Mouse (Mus musculus): ENCODE data around the gene Kcnk4. TPM values are rescaled to one million over a fixed set of nuclear protein-coding genes. Genes with fewer than 3 reads are reported as not detected.
"Not testable (repeated sequence)": the region's sequence is repeated elsewhere in the genome, so short reads cannot be mapped to it uniquely, and the experiment has no call there.

Kcnk4 gene
- polyA plus RNA-seq, 1 experiment, result not detected

DNA sequence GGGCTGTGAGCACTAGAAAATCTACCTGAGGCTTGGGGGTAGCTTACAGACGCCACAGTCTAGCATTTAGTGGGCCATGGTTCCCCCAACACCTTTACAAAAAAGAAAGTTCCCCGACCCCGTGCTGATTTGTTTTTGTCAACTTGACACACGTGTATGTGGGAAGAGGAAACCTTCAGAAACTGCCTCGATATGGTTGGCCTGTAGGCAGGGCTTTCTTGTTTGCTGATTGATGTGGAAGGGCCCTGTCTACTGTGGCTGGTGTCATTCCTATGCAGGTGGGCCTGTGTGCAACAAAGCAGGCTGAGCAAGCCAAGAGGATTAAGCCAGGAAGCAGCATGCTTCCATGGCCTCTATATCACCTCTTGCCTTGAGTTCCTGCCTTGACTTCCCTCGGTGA, 21.3 kb downstream of the Kcnk4 start:
- Histone ChIP-seq H3K27ac (ENCODE audit: insufficient read depth, low read depth, low read length) (no peak overlapping the region), H3K4me3 (ENCODE audit: low read depth, low read length) (no peak overlapping the region), H3K36me3 (ENCODE audit: control insufficient read depth, insufficient read depth, low read length) (peaks cover 50% of the 10 kb centered on the region), H3K27me3 (ENCODE audit: control insufficient read depth, insufficient read depth, low read length) (no peaks in the 10 kb centered on the region), H3K4me1 (ENCODE audit: control insufficient read depth, insufficient read depth, insufficient read length, low read length) (peaks cover 4% of the 10 kb centered on the region)
- TF ChIP-seq CTCF (IDR thresholded peaks at IDR 0.05; ENCODE audit: extremely low read depth, insufficient read length, insufficient replicate concordance, low read depth, low read length) (no peak), POLR2A (IDR thresholded peaks at IDR 0.05; ENCODE audit: low read depth, low read length) (no peak)
- WGBS, result 68% methylated on average over 6 of the region's 6 CpGs

DNA sequence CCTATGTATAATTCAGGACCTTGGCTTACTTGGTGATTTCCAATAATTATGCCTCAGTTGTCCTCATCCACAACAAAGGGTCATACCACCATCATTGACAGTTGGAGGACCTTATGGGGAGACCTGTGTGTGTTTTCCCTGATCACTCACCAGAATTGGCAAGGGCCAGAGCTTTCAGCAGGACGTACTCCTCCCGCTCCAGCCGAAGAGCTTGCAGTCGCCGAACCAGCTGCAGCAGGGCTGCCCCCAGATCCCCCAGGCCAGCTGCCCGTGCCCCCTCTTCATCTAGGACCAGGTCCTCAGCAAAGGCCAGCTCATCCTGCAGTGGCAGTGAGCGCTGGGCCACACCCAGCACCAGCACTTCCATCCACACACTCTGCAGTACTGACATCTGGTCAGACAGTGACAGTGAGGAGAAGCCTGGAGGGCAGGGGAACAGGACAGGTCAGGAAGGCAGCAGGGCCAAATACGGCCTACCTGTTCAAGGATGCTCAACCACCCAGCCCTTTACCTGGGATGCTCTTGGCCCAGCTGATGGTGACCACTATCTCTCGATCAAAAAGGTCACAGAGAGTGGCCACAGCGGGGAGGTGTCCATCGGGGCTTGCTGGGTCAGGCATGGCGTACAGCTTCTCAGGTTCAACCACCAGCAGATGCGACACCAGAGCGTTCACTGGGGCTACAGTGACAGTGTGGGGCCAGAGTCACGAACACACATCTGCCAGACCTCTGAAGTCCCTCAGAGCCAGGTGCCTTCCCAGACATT, 21.9 kb downstream of the Kcnk4 start:
- Histone ChIP-seq H3K27ac (ENCODE audit: insufficient read depth, low read depth, low read length) (no peak overlapping the region), H3K4me3 (ENCODE audit: low read depth, low read length) (no peak overlapping the region), H3K36me3 (ENCODE audit: control insufficient read depth, insufficient read depth, low read length) (peaks cover 47% of the 10 kb centered on the region), H3K4me1 (ENCODE audit: control insufficient read depth, insufficient read depth, insufficient read length, low read length) (peaks cover 4% of the 10 kb centered on the region), H3K27me3 (ENCODE audit: control insufficient read depth, insufficient read depth, low read length) (no peaks in the 10 kb centered on the region)
- 89% methylated on average over 15 of the region's 15 CpGs for WGBS
- TF ChIP-seq CTCF (IDR thresholded peaks at IDR 0.05; ENCODE audit: extremely low read depth, insufficient read length, insufficient replicate concordance, low read depth, low read length), result no peak
- TF ChIP-seq POLR2A (IDR thresholded peaks at IDR 0.05; ENCODE audit: low read depth, low read length), result no peak

DNA sequence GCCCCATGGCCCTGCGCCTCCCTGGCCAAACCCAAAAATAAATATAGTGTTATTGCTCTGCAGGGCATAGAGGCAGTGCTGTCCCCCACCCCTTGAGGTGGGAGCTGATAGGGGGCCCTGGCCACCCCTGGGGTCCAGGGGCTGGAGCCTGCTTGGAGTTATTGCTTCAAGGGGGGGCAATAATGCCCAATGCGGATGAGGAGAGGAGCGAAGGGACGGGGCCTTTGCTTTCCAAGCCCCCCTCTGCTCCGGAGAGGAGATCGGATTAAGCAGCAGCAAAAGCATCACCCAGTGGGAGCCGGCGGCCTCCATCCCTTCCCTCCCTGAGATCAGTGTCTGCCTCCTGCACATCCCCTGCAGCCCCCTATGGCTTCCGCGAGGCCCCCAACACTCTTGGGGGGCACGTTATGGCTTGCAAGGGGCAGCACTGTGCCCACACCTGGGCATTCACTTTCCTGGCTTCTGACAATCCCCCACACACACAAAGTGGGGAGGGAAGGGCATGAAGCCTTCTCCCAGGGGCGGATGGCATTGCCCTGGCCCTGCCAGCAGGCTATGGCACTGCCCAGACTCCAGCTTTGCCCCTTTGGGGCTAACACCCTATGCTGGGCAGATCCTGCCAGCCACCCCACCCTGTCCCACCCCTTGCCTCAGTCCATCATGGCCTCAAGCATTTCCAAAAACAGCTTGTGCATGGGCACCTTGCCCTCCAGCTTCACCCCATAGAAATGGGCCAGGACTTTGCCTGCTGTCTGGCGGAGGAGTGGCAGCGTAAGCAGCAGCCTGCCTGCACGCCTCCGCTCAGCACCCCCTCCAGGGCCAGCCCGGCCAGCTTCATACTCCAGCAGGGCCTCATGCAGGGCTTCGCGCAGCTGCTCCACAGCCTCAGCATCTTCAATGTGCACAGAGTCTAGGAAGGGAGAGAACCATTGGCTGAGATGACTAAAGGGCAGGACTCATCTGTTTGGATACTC, 22.9 kb downstream of the Kcnk4 start:
- Histone ChIP-seq H3K4me3 (ENCODE audit: low read depth, low read length) (no peak overlapping the region), H3K27ac (ENCODE audit: insufficient read depth, low read depth, low read length) (no peak overlapping the region), H3K36me3 (ENCODE audit: control insufficient read depth, insufficient read depth, low read length) (peaks cover 53% of the 10 kb centered on the region), H3K4me1 (ENCODE audit: control insufficient read depth, insufficient read depth, insufficient read length, low read length) (peaks cover 3% of the 10 kb centered on the region), H3K27me3 (ENCODE audit: control insufficient read depth, insufficient read depth, low read length) (no peaks in the 10 kb centered on the region)
- TF ChIP-seq CTCF (IDR thresholded peaks at IDR 0.05; ENCODE audit: extremely low read depth, insufficient read length, insufficient replicate concordance, low read depth, low read length) (no peak), POLR2A (IDR thresholded peaks at IDR 0.05; ENCODE audit: low read depth, low read length) (no peak)
- WGBS, result 82% methylated on average over 19 of the region's 19 CpGs

DNA sequence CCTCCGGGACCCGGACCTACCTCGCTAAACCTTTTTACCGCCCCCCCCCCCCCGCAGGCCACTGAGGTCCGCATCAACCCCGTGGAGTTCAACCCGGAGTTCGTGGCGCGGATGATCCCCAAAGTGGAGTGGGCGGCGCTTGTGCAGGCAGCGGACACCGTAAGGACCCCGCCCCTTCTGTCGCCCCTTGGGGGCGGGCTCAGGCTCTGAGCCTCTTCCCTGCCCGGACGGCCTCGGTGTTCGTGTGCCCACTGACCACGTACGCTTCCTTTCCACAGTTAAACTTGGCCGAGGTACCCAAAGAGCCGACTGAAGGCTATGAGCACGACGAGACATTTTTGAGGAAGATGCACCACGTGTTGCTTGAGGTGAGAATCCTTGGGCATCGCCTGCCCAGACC, 24.0 kb downstream of the Kcnk4 start:
- Histone ChIP-seq H3K27ac (ENCODE audit: insufficient read depth, low read depth, low read length) (peak overlapping the region; percentile 97), H3K36me3 (ENCODE audit: control insufficient read depth, insufficient read depth, low read length) (peaks cover 58% of the 10 kb centered on the region), H3K4me3 (ENCODE audit: low read depth, low read length) (peak overlapping the region; percentile 65)
- WGBS, result under 1% methylated on average over 30 of the region's 30 CpGs
- not testable (repeated sequence) for H3K27me3 ChIP-seq (ENCODE audit: control insufficient read depth, insufficient read depth, low read length); H3K4me1 ChIP-seq (ENCODE audit: control insufficient read depth, insufficient read depth, insufficient read length, low read length)

DNA sequence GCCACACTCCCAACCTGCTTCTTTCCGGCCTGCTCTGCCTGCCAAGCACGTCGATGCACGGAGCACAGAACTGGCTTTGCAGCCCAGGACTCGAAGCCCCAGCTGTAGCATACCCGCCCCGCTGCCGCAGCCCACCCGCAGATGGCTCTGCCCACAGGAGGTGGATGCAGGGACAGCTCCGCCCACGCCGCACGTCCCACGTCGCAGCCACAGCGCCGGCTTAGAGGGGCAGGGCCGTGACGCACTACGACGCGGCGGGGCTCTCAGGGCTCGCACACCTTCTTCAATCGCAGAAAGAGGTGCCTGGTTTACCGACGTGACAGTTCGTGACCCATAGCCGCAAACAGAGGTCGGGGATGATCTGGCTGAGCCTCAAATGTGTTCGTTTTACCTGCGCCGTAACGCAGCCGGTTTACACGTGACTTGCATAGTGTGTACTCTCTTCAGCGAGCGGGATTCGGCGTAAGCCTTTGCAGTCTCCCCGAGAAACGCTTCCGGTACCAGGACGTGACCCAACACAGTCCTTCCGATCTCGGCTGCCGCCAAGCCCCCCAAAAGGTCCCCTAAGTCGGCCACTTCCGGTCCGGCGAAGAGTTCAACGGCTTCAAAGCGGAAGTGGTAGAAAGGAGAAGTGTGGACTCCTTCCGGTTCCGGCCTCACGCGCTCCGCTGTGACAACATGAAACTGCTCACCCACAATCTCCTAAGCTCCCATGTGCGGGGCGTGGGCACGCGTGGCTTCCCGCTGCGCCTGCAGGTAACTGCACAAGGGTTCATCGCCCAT, 24.6 kb downstream of the Kcnk4 start, which contains the start of the genes Trmt112 and Prdx5:
Gene Trmt112, plus strand, starts transcription at position 192 of the 783 bp plus-strand sequence.
Gene Prdx5, minus strand, starts transcription at position 600 of the 783 bp plus-strand sequence.
- Histone ChIP-seq H3K36me3 (ENCODE audit: control insufficient read depth, insufficient read depth, low read length) (peaks cover 60% of the 10 kb centered on the region), H3K4me1 (ENCODE audit: control insufficient read depth, insufficient read depth, insufficient read length, low read length) (peaks cover 2% of the 10 kb centered on the region), H3K27ac (ENCODE audit: insufficient read depth, low read depth, low read length) (peak within 1 kb of the TSS; percentile 97), H3K4me3 (ENCODE audit: low read depth, low read length) (peak within 1 kb of the TSS; percentile 65), H3K27me3 (ENCODE audit: control insufficient read depth, insufficient read depth, low read length) (no peaks in the 10 kb centered on the region)
- under 1% methylated on average over 65 of the region's 65 CpGs for WGBS
- TF ChIP-seq CTCF (IDR thresholded peaks at IDR 0.05; ENCODE audit: extremely low read depth, insufficient read length, insufficient replicate concordance, low read depth, low read length) (peak; percentile 10; the same call in 1 of the 2 replicates), POLR2A (IDR thresholded peaks at IDR 0.05; ENCODE audit: low read depth, low read length) (peak; percentile 77)

DNA sequence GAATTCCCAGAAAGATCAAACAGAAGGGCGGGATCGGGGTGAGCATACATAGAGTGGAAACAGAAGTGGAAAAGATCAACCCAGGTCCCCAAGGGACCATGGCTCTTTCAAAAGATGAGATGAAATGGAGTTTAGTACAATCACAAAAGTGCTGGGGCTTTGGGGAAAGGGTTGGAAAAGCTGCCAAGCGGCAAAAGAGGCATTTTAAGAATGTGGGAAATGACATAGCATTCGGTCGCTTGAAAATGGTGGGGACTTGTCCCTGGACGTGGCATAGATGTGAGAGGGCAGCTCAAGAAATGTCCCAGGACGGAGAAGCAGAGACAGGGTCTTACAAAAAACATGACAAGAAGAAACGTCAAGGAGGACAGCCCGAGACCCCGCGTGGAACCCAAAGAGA, 25.3 kb downstream of the Kcnk4 start:
- peak overlapping the region; percentile 97 for H3K27ac ChIP-seq (ENCODE audit: insufficient read depth, low read depth, low read length)
- no peak for TF ChIP-seq POLR2A (IDR thresholded peaks at IDR 0.05; ENCODE audit: low read depth, low read length)
- TF ChIP-seq CTCF (IDR thresholded peaks at IDR 0.05; ENCODE audit: extremely low read depth, insufficient read length, insufficient replicate concordance, low read depth, low read length), result no peak
- H3K36me3 ChIP-seq (ENCODE audit: control insufficient read depth, insufficient read depth, low read length), result peaks cover 57% of the 10 kb centered on the region
- H3K27me3 ChIP-seq (ENCODE audit: control insufficient read depth, insufficient read depth, low read length), result no peaks in the 10 kb centered on the region
- WGBS, result 1% methylated on average over 11 of the region's 11 CpGs
- peaks cover 2% of the 10 kb centered on the region for H3K4me1 ChIP-seq (ENCODE audit: control insufficient read depth, insufficient read depth, insufficient read length, low read length)
- peak overlapping the region; percentile 65 for H3K4me3 ChIP-seq (ENCODE audit: low read depth, low read length)
